Mouse (Mus musculus) MN1 (cell line): ENCODE measurements around the gene Prss12.

ENCODE experiments used
- DNase-seq: peaks from one replicate; pipeline ENCODE4 v3.0.0-alpha.2; 2016; ENCODE audit warnings: low spot score

Gene Prss12

DNA sequence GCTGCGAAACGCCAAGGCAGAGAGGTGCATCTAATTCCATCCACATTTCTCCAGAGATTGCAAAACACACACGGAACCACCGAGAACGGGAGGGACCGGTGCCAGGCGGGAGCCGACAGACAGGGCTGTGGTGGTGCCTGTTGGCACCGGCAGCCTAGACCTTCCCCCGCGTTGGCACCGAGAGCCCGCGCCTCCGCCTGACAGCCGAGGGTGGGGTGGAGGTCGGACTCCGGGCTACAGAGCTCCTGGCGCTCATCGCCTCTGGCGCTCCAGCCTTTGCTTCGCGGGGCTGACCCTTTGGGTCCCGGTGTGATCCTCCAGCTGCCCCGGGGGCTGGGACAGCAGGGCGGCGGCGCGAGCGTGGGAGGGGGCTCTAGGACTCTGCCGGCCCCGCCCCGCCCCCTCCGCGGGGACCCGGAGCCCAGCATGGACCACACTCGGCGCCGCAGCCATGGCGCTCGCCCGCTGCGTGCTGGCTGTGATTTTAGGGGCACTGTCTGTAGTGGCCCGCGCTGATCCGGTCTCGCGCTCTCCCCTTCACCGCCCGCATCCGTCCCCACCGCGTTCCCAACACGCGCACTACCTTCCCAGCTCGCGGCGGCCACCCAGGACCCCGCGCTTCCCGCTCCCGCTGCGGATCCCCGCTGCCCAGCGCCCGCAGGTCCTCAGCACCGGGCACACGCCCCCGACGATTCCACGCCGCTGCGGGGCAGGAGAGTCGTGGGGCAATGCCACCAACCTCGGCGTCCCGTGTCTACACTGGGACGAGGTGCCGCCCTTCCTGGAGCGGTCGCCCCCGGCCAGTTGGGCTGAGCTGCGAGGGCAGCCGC, at the start of gene Prss12:
Gene Prss12 (plus strand): TSS at position 206 of the 830 bp plus-strand sequence.
- no peak for DNase-seq

DNA sequence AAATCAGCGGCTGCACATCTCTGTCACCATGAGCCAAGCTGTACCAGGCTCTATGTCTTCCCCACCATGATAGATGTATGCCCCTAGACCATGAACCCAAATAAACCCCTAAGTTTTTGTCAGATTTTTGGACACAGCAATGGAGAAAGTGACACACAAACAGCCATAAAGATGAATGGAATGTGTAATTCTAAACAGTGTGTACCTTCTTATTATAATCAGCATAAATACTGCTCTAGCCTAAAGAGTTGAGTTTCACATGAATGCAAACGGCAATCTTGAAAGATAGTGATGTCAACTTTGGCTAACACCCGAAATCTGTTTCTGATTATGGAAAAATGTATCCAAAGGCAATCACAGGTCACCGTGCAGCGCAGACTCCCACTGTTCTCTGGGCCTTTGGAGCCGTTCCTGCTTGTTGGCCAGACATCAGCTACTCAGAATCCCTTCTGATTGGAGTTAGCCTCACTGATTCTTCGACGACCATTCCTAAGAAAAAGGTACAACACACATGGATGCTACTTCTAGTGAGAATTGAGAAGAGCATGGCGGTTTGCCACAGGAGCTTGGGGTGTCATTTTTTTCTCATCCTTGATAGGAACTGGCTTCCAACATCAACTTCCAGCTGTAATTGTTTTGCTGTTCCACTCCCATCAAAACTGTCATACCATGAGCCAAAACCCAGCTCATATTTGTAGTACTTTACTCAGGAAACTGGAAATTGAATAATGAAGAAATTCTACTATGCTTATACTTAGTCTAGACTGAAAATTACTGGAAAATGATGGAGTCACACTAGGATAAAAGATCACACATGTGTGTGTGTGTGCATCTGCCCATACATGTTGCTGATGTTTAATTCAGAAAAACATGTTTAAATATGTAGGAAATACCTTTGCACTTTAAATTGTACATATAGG, 48.9 kb upstream of the Prss12 start:
- no peak for DNase-seq

DNA sequence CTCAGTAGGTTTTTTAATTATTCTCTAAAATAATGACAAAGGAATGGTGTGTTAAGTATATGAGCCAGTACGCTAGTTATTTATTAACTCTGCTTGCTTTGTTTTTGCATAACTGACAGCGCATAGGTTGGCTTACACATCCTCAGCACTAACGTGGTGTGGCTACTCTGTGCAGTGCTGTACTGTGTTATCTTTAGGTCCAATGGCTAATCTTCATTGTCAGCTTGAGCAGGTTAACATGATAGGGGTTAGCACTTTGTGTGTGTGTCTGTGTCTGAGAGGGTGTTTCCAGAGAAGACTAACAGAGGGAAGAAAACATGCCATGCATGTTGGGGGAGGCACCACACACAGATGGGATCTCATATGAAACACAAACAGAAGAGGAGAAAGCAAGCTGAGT, 41.8 kb upstream of the Prss12 start:
- no peak for DNase-seq

DNA sequence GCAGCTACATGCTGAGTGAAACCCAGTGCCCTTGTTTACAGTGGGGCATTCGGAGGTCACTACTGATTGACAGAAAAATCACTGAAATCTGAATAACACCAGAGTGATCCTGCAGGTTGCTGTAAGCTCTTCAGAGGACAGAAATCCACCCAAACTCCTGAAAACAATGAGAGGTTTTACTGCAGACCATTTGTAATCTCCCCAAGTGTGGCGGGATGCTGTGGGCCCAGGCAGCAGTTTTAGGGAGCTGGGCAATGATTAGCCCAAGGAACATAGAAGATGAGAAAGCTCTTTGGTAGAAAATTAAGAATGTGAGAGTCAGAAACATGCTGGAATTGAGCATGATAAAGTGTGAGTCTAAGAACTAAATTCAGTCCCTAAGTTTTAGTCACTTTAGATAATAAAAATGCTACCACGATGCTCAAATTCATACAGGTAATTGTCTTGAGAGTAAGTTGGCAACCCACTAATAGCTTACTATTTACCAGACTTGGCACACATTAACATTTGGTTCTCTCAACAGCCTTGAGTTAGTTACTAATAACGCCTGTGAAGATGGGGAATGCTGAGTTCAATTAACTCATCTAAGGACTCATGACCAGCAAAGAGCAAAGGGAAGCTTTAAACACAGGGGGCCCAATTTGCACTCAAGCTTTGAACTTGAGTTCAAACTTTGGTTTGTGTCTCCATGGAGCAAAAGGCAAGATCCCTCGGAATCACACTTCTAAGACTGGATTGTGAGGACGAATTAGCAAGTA, 34.7 kb upstream of the Prss12 start:
- no peak for DNase-seq

DNA sequence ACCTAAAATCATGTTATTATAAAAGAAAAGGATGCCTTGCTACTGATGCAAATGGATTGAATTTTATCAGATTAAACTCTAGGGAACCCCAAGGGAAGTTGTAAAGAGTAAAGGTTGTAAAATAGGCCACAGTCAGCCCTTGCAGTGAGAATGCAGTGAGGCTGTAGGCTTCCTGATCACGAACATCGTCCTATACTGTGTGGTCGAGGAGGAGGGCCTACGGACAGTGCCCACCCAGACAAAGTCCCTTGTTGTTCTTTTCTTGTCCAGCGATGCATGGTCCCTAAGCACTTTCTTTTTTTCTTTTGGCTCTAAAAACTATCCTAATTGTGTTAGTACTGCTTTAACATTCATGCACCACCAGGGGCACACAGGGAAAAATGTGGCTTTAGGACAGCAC, 33.5 kb upstream of the Prss12 start:
- no peak for DNase-seq

DNA sequence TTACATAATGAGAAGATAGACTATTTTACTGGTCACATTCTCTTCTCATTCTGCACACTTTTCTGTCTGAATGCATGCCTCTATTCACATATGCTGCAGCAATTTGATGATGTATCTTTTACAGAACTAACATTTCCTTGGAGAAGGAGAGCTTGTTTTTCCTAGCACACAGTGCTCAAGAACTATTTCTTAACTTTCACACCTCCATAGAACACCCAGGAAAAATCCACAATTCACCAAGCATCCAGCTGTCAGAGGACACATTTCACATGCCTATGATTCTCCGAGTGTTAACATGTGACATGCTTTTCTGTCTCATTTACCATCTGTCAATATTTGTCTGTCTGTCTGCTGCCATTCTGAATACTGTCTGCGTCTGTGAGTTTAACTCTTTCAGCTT, 21.1 kb upstream of the Prss12 start:
- no peak for DNase-seq

DNA sequence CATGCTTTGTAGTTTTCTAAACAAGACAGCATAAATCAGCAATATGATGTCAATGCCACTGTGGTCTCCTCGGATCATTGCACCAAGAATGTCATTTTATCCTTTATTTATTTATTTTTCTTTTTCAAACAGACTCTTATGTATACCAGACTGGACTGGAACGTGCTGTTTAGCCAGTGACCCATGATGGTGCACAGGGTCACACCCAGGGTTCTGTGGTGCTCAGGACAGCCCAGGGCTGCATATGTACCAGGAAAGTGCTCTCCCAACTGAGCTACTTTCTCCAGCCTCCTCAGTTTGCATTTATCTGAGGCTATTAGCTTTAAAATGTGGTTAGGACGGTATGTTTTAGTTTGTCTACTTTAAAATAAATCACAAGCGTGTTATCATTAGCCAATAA, 18.7 kb upstream of the Prss12 start:
- no peak for DNase-seq

DNA sequence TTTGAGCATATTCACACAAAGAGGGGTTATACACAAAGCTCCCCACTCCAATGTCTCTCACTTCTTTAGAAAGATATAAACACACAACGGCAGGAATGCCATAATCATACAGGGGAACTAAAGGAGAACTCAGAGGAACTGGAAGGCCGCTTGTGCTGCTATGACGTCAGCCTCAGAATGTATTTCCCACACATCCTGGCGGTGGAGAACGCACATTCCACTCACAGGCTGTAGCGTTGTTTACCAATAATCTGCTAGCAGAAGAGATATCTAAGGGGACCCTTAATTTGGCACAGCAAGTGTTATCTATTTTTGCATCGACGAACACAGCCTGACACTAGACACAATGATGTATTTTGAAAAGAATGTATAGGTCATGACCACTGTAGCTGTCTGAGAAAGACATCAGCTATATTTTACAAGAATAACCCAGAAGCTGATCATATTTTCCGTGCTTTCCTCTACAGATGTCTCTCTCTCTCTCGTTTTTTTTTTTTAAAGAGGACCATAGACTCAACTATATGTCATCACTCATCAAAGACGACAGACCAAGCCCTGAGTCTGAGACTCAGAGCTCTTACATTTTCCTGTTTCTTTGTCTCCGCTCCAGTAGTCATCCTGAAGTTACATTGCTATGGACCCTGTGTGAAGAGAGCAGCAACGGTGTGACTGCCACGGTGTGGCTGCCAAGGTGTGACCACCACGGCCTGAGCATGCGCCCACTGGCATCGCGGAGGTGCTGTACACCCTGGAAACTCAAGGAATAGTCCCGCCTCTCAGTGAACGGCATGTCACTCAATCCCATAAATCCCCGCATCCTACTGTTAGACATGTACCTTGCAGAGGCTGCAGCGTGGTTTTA, 16.9 kb upstream of the Prss12 start:
- no peak for DNase-seq

DNA sequence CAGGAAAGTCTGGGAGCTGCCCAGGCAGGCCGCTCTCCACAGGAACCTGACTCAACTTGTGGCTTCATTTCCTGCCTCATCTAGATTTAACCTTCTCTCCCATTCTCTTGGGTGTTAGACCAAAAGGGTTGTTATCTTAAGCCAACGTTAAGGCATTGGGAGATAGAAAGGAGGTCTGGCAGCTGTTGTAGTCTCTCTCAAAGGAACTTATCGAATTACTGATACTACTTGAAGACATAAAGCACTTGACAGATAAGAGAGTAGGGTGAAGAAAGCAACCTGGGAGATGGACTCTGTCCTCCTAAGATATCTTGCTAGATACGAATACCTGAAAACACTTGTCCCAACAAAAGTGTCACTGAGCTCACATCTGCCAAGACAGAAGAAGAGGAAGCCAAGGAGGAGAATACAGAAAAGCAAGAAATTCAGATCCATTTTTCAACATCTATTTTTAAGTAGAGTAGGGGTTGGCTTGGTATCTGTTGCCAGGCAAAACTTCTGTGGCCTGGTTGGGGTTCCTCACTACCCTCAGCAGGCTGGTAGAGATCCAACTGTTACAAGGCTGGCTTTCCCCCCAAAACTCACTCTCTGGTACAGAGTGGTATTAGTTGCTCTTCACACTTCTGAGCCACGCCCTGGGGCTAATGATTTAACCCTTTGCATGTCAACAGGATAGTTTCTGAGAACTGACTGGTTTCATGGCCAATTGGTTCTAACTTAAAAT, 14.6 kb upstream of the Prss12 start:
- DNase-seq = no peak

DNA sequence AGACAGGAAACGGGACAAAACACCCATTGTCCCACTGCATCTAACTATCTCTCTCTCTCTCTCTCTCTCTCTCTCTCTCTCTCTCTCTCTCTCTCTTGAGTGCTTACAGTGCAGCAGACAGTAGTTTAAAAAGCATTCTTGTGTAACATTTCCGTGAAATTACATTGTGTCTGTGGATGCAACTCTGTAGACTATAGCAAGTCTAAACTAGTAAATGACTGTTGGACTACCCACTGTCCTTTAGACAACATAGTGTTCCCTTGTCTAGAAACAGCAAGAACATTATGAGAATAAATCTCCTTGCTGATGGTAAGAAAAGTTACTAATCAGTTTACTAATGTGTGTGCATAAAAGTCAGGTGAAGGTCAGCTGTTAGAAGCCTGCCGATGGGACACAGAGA, 13.4 kb upstream of the Prss12 start:
- no peak for DNase-seq

DNA sequence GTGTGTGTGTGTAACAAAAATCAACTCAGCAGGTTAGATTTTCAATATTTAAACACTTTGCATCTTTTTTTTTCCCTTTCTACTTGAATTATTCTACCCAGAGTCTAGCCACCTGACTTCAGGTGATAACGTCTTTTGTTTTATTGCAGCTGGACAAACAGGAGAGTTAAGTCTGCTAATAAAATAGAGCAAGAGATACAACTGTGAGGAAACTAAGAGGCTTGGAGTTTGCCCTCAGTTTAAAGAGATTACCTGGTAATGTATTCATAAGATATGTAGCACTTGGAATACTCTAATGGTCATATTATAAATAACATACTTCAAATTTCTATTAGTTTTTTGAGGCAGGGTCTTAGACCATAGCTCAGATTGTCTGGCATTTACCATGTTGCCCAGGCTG, 9.1 kb upstream of the Prss12 start:
- DNase-seq = no peak

DNA sequence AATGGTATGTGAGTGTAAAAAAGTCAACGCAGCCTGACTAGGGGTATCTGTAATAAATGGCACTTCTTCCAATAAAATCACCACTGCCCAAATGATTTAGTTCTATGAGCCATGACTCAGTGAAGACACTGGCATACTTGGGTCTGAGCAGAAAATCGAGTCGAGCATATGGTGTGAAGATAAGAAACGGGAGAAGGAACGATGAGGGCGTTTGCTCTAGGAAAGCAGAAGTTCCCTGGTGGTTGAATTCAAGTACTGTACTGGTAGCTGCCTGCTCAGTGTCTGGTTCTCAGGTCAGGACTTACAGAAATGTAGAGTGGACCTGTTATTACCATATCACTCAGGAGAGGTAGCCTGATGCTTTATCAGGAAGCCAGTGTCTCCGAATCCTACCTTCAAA, 6.2 kb upstream of the Prss12 start:
- DNase-seq = no peak

DNA sequence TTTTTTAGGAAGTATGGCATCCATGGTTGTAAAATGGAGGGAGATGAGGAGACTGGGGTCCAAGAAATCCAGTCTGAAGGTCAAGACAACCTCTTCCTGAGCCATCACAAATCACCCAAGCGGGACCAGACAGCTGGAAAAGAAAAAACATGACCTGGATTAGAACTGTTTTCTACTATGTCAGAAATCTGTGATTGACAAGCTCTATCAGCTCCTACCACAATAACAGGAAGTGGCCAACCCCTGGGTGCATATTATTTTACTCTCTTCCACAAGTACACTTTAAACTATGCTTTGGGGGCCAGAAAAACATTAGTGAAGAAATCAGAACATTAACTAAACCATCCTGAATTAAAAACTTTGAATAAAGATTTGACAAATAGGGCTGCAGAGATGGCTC, 2.2 kb upstream of the Prss12 start:
- DNase-seq = no peak

DNA sequence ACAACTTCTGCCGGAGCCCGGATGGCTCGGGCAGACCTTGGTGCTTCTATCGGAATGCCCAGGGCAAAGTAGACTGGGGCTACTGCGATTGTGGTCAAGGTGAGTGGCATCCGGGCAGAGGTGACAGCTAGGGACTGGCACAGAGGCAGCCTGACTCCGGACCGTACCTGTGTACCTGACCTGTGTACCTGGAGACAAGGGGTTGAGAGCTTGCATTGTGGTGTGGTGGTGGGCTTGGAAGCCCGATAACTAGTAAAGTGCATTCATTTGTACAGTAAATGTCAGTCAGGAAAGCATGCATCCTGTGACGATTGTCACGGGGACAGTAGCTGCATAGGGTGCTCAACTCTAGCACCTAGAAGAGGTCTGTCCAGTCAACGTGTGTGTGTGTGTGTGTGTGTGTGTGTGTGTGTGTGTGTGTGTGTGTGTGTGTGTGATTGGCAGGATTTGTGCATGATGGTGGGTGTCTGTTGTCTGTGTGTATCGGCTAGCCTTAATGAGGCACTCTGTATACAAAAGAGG, 886 bp downstream of the Prss12 start:
- DNase-seq = no peak

DNA sequence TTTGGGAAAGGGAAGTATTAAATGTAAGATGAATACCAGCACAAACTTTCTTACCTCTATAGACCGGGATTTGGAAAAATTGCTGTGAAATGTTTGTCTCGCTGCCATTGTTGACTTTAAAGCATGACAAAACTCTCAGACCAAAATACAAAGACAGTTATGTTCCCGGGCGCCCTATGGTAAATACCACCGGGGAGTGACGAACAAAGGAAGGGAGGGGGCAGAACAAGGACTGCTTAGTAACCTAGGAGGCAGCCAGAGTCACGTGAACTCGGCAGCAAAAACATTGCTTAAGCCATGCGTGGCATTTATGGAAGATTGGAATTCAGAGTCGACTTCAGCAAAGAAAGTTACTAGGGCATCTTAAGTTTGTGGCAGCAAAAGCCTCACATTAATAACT, 1.4 kb downstream of the Prss12 start:
- DNase-seq = no peak

DNA sequence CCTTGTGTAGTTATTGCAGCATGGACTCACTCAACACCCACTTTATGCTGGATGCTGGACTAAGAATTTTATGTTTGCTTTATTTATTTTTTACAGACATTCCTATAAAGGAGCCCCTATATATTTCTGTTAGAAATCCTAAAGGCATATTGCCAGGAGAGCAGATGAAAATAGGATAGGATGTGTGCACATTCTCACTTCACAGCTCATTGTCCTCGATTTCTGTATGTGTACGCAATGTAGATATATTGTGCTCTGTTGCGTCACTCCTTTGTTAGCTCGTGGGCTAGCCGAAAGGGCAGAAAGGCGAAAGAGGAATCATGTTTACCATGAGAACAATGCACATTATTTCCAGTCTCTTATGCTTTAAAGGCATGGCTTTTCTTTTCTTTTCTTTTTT, 3.4 kb downstream of the Prss12 start:
- DNase-seq = no peak

DNA sequence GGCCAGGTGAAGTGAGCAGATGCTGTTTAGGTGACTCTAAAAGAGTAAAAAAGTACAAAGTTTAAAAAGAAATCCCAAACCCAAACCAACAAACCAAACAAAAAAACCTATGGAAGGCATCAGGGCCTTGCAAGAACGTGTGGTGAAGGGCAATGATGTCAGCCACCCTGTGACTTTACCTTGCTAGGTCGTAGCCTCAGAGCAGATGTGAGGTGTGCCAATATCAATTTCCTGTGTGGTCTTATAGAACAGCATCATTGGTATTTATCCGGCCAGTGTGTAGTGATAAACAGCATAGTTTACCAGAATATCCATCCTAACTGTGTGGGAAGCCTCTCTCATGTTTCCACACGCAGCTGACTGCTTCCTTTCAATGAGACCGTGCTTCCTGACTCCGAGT, 6.2 kb downstream of the Prss12 start:
- DNase-seq = no peak

DNA sequence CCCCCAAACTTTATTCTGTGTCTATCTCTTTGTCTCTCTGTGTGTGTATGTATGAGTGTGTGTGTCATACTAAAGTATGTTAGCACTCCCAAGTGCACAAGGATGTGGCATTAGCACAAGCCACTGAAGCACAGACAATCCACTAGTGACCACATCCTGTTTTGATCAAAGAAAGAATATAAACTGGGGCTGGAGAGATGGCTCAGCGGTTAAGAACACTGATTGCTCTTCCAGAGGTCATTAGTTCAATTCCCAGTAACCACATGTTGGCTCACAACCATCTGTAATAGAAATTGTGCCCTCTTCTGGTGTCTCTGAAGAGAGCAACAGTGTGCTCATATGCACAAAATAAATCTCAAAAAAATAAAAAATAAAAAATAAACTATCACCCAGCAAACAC, 12.8 kb downstream of the Prss12 start:
- DNase-seq = no peak

DNA sequence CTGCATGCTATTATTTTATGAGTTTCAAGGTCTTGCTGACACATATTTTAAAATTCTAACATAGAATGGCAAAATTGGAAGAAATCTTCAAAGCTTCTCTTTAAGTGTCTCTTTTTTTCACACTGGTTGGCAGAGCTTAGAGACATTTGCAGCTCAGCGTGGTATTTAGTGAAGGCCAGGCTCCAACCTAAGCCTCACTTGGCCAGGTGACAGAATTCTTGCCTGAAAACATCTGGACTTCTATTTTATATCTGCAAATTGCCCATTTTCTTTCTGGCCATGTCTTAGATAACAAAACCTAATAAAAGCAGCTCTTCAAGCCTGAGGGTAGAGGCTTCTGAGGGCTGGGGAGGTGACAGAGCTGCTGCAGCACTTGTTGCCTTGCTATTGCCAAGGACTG, 13.7 kb downstream of the Prss12 start:
- DNase-seq = no peak

DNA sequence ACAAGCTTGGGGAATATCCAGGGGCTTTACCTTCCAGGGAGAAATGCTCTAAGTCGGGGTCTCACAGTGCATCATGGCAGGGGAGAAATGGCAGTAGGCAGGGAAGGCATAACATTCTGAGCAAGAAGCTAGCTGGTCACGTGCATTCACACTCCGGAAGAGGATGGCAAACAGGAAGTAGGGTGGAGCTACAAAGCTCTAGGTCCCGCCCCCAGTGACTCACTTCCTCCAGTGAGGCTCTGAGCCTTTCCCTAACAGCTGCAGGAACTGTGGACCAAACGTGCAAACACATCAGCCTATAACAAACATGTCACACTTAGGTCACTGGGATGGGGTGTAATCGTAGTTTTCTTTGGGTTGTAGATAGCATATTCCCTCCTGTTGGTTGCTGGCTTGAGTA, 15.6 kb downstream of the Prss12 start:
- DNase-seq = no peak

DNA sequence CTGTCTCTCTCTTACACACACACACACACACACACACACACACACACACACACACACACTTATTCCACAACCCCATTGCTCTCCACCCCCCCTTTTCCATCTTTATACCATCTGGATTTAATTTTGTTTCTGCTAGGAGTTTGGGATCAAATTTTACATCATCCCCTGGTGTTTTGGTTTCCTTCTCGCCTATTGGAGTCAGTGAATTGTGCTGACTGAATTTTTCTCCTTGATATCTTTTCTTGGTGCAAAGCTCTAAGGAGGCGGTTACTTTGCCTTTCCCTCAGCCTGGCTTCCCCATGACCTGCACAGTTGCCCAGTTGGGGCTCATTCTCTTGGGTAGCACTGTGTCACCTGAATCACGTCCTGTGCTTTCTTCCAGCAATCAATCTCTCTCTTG, 30.1 kb downstream of the Prss12 start:
- no peak for DNase-seq
